Mouse (Mus musculus): Measurements from ENCODE around the gene Sema4d.
A peak's percentile ranks its signal among the peaks of the same experiment; 100 is the strongest.

The Sema4d gene

GRCm38 (mm10) chr13:51815865-51816504 lies 22.4 kb upstream of the Sema4d start:
- DNase-seq (ENCODE audit: extremely low read depth, low read depth): peak; percentile 71

GRCm38 (mm10) chr13:51814646-51815045 lies 21.1 kb upstream of the Sema4d start:
- no peak for DNase-seq (ENCODE audit: extremely low read depth, low read depth)

GRCm38 (mm10) chr13:51813621-51814615 lies 20.4 kb upstream of the Sema4d start:
- peak; percentile 87 for DNase-seq (ENCODE audit: extremely low read depth, low read depth)

DNA sequence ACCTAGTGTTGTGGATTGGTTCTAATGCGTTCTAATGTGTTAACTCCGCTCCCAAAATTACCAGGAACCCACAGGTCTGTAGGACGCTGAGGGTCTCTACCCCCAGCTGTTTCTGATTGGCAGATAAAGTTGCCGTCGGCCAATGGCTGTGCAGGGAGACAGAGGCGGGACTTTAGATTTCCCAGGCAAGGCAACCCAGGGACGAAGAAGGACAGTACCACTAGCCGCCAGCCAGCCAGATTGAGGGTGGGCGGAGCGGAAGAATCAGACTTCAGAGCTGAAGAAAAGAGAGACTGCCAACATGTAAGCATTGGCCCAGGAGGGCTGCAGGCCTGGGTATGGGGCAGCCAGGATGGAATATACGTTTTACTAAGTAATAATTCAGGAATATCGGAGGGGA lies 14.6 kb upstream of the Sema4d start:
- no peak for DNase-seq (ENCODE audit: extremely low read depth, low read depth)

DNA sequence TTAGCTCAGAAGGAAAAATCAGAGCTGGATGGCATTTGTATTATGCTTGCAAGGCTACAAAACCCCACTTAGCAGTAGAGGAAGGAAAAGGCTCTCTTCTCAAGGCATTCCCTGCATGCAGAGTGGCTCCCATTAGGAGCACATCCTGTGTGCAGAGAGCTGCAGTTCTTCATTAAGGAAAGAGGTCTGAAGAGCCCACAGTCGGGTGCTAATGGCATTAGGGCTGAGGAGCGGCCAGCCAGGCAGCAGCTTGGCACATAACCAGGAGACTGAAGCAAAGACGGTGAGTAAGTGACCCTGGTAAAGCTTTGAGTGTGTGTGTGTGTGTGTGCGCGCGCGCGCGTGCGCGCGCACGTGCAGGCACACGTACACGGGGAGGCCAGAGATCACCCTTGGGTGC lies 12.7 kb upstream of the Sema4d start:
- no peak for DNase-seq (ENCODE audit: extremely low read depth, low read depth)

- no peak for DNase-seq (ENCODE audit: extremely low read depth, low read depth)
Observed at GRCm38 (mm10) chr13:51805634-51806033, 12.1 kb upstream of the Sema4d start.

- no peak for DNase-seq (ENCODE audit: extremely low read depth, low read depth)
Observed at GRCm38 (mm10) chr13:51800921-51801320, 7.4 kb upstream of the Sema4d start.

DNA sequence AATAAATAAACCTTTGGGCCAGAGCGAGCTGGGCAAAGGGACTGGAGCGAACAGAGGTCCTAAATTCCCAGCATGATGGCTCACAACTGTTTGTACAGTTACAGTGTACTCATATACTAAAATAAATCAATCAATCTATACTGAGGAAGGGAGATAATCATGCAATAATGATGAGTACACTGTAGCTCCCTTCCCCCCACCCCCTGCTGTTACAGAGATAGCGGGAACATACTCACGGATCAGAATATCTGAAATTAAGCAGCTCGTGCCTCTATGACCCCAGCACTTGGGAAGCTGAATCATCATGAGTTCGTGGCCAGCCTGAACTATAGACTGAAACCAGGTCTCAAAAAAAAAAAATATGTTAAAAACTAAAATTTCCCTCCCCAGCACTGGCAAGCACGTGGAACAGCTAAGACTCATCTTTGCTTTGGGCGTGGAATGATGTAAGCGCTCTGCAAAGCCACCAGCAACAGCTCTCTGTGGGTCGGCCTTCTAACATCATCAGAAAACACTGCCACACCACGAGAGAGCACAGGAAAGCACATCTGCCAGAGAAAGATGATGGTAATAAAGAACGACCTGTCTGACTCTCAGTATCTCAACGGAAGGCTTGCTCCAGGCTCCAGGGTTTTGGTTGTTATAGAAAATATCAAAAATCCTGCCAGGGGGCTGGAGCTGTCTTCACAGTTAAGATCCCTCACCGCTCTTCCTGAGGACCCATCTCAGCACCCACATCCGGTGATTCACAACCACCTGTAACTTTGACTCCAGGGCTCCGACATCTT lies 6.4 kb upstream of the Sema4d start:
- DNase-seq (ENCODE audit: extremely low read depth, low read depth): no peak

GRCm38 (mm10) chr13:51797899-51798746 lies 4.6 kb upstream of the Sema4d start:
- peak; percentile 21 for DNase-seq (ENCODE audit: extremely low read depth, low read depth)

GRCm38 (mm10) chr13:51793948-51794347 lies 401 bp upstream of the Sema4d start:
- DNase-seq (ENCODE audit: extremely low read depth, low read depth): no peak

- DNase-seq (ENCODE audit: extremely low read depth, low read depth): peak; percentile 15
Observed at GRCm38 (mm10) chr13:51792729-51793424, 670 bp downstream of the Sema4d start.

DNA sequence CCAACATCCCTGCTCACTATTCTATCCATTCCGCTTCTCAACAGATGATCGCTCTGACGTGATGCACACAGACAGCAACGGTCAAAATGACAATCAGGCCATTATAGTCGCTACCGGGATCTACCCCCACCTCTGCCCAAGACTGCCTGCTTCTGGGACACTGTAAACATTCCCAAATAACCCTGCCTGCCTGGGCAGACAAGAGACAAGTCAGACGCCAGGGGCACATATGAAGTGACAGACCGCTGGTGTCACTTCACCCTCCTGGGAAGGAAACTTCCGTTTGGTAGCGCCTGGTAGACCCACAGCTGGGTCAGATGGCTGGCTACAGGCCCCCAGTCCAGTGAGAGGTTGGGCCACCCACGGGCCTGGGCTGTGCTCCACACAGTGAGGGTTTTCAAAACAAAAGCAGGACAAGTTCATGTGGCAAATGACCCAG lies 1.4 kb downstream of the Sema4d start:
- no peak for DNase-seq (ENCODE audit: extremely low read depth, low read depth)

DNA sequence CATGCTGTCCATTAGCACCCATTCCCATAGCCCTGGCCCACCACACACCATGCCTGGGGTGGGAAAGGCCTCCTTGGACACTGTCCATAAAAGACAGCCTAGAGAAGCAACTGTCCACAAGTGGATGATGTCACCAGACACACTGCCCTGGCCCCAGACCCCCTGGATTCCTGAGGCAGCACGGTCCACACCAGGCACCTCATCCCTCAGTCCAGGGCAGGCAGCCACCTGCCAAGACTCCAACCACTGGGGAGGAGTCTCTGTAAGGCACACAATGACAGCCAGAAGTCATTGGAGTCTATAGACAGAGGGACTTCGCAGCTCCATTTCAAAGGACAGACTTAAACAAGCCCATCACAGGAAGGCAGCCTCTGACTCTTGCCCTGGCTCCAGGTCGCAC lies 1.9 kb downstream of the Sema4d start:
- no peak for DNase-seq (ENCODE audit: extremely low read depth, low read depth)

DNA sequence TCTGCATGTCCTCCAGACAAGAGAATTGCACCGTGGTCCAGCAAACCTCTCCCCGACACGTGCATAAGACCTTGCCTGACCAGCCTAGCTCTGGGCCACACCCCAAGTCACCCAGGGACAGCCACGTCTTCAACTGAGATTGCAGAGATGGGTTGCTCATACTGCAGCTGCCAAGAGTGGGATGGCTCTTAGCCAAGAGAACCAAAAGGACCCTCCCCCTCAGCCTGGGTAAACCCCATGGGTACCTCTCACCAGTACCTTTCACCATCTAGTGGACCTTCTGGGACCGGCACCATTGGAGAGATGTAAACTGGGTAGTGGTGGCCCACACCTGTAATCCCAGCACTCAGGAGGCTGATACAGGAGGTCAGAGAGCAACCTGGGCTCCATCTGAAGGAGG lies 2.8 kb downstream of the Sema4d start:
- no peak for DNase-seq (ENCODE audit: extremely low read depth, low read depth)

DNA sequence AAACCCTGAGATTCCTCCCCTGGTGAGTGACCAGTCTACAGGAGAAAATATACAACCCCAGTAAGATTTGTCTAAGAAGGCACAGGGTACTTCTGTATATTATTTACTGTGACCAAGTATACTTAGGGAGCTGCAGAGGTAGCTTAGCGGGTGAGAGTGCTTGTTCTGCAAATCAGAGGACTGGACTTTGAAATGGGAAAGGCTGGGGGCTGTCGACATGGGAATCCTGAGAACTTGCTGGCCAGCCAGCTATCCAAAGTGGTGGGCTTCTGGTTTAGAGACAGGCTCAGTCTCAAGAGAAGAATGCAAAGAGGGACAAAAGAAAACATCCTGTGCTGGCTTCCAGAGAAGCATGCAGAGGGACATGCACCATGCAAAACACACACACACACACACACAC lies 5.7 kb downstream of the Sema4d start:
- DNase-seq (ENCODE audit: extremely low read depth, low read depth): no peak

DNA sequence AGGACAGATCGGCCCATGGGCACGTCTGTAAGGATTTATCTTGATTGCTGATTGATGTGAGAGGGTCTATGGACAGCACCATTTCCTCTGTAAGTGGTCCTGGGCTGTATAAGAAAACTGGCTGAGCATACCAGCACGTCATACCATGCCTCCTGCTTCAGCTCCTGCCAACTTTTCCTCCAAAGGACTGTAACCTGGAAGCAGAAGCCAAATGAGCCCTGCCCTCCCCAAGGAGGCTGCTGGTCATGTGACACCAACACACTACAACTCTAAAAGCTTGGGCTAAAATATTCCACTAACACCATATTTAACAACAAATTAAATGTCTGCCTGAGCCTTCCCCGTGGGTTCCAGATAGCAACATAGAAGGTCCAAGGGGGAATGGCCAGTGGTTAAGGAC lies 6.9 kb downstream of the Sema4d start:
- DNase-seq (ENCODE audit: extremely low read depth, low read depth): no peak

DNA sequence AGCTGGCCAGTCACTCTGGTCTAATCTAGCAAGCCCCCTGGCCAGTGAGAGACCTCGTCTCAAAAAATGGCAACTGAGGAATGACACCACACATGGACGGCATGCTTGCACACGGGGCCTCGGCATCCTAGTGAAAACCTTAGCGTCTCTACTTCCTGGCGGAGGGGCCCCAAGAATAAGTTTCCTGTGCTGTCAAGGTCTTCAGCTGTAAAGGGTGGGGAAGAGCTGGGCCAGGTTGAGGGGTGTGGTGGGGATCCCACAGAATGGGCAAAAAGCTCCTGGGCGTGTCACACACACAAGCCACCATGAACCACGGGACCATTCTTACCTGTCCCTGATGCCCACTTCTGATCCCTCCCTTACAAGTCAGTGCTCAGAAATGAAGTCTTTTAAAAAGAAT lies 9.1 kb downstream of the Sema4d start:
- no peak for DNase-seq (ENCODE audit: extremely low read depth, low read depth)

- DNase-seq (ENCODE audit: extremely low read depth, low read depth): no peak
Observed at GRCm38 (mm10) chr13:51783857-51784256, 9.7 kb downstream of the Sema4d start.

DNA sequence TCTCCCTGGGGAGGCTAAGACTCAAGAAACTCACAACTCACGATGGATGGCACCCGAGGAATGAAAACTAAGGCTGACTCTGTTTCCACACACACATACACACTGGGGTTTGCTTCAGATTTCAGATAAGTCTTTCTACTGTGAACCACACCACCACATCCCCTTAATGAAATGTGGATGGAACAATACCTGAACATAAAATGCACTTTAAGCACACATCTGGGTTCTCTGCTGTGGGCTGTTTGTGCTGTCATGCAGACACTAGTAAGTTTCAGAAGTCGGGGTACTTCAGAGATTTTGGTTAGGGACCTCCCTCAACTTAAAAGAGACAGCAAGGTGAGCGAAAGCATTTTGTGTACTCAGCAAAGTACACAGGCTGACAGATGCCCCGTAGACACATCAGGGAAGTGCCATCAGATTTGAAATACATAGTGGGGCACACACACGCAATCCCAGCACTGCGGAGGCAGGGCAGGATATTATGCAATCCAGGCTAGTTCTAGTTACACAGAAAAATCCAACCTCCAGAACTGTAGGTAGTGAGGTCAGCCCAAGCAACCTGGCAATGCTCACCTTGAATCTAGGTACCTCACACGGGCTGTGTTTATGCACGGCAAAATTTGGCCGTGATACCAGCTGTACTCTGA lies 12.9 kb downstream of the Sema4d start:
- no peak for DNase-seq (ENCODE audit: extremely low read depth, low read depth)

Measured in MEL-GATA-1-ER (cell line).